Mouse (Mus musculus): Measurements from ENCODE around the gene Hoxc10. TPM values are rescaled to one million over a fixed set of nuclear protein-coding genes. Genes with fewer than 3 reads are reported as not detected.

The Hoxc10 gene
- total and polyA plus RNA-seq, 2 experiments from 2014 or later = not detected

DNA sequence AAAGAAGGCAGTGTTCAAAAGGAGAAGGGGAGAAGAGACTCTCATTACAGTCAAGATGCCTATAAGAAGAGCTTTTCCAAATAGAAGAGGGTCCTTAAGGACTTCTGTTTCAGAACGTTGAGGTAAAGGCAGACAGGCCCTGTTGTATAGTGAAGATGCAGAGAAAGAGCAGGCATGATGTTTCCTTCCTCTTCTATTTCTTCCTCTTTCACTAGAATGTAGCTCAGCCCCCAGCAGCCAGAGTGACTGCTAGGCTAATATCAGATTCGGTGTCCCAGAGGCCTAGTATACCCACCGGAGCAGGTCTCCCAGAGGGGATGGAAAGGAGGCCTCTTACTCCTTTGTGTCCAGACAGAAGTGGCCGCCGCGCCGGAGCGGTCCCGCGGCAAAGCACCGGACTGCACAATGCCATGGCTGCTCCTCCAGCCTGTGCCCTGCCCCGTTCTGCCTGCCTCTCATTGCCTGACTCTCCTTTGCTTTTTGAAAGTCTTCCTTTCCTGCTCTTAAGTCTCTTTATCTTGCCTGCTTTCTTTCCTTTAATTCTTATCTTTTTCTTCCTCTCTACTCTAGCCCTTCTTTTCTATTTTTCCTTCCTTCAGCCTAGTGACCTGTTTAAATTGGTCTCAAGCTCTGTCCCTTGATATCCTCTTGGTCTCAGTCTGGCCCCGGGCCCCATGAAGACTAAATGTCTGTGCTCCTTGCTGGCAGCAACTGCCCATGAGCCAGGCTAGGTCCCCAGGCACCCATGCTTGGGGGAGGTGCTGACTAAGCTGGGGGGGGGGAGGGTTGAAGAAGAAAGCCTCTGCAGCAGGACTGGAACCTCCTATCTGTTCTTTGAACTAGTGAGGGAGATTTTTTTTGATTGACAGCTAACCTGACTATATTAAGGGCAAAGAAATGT lies 12.3 kb downstream of the Hoxc10 start:
- peaks cover 100% of the 10 kb centered on the region for H3K27me3 ChIP-seq (ENCODE audit: control insufficient read depth, insufficient read depth, low read length)
- H3K27ac ChIP-seq (ENCODE audit: low read depth) = no peak overlapping the region
- H3K4me3 ChIP-seq (ENCODE audit: low read depth, low read length) = no peak overlapping the region
- no peak overlapping the region for H3K9ac ChIP-seq (replicated peaks; ENCODE audit: low read depth, low read length)
- H3K4me2 ChIP-seq (ENCODE audit: low read depth, low read length) = no peak overlapping the region
- no peak for ATAC-seq (ENCODE audit: insufficient read depth, low read depth)
- 16% methylated on average over 13 of the region's 13 CpGs for WGBS
- TF ChIP-seq CTCF (IDR thresholded peaks at IDR 0.05; ENCODE audit: low read depth) (no peak), EP300 (IDR thresholded peaks at IDR 0.05; ENCODE audit: low read depth) (no peak)
- peaks cover 12% of the 10 kb centered on the region for H3K4me1 ChIP-seq (ENCODE audit: control insufficient read depth, insufficient read depth)
- no peaks in the 10 kb centered on the region for H3K36me3 ChIP-seq (replicated peaks; ENCODE audit: control insufficient read depth, insufficient read depth, low read length)
- DNase-seq (ENCODE audit: low spot score) = no peak
- H3K9me3 ChIP-seq (replicated peaks; ENCODE audit: control insufficient read depth, low read length) = no peaks in the 10 kb centered on the region

DNA sequence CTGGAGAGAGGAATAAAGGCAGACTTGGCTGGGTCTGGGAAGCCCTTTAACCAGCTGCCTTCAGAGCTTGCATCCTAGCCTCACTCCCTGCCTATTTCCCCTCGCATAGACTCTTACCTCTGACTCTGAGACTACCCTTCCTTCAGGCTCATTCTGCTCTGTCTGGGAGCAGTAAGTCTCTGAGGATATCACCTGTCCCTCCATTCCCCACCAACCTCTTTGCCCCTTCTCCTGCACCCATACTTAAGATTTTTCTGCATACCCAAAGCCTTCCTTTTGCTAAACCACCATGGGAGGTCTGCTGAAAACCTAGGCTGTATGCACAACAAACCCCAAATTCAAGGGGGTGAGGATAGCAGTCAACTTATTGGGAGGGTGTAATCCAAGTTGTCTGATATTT lies 13.3 kb downstream of the Hoxc10 start:
- no peaks in the 10 kb centered on the region for H3K36me3 ChIP-seq (replicated peaks; ENCODE audit: control insufficient read depth, insufficient read depth, low read length)
- ATAC-seq (ENCODE audit: insufficient read depth, low read depth) (no peak), DNase-seq (ENCODE audit: low spot score) (no peak)
- no peak overlapping the region for H3K9ac ChIP-seq (replicated peaks; ENCODE audit: low read depth, low read length)
- H3K9me3 ChIP-seq (replicated peaks; ENCODE audit: control insufficient read depth, low read length) = no peaks in the 10 kb centered on the region
- WGBS = 11% methylated on average over 1 of the region's 1 CpGs
- TF ChIP-seq CTCF (IDR thresholded peaks at IDR 0.05; ENCODE audit: low read depth) (no peak), EP300 (IDR thresholded peaks at IDR 0.05; ENCODE audit: low read depth) (no peak)
- peaks cover 12% of the 10 kb centered on the region for H3K4me1 ChIP-seq (ENCODE audit: control insufficient read depth, insufficient read depth)
- H3K27me3 ChIP-seq (ENCODE audit: control insufficient read depth, insufficient read depth, low read length) = peaks cover 99% of the 10 kb centered on the region
- H3K4me2 ChIP-seq (ENCODE audit: low read depth, low read length) = no peak overlapping the region
- H3K27ac ChIP-seq (ENCODE audit: low read depth) = no peak overlapping the region
- H3K4me3 ChIP-seq (ENCODE audit: low read depth, low read length) = no peak overlapping the region

DNA sequence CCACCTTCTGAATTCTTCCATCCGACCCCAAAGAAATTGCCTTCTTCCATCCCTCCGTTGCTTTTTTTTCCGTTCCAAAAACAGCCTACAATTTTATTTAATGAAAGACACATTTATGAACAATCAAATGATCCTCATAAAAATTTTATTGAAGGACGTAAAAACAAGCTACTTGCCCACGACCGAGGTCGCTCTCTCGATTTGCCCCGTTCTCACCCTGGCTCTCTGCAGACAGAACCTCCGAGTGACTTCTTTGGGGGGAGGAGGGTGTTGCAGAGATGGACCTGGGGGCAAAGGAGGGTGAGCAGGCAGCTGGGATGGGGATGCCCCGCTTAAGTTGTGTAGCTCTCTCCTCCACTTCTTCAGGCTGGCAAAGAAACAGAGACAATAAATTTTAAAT lies 13.8 kb downstream of the Hoxc10 start:
- Histone ChIP-seq H3K36me3 (replicated peaks; ENCODE audit: control insufficient read depth, insufficient read depth, low read length) (no peaks in the 10 kb centered on the region), H3K4me1 (ENCODE audit: control insufficient read depth, insufficient read depth) (peaks cover 12% of the 10 kb centered on the region), H3K4me3 (ENCODE audit: low read depth, low read length) (no peak overlapping the region), H3K9ac (replicated peaks; ENCODE audit: low read depth, low read length) (no peak overlapping the region), H3K4me2 (ENCODE audit: low read depth, low read length) (no peak overlapping the region), H3K9me3 (replicated peaks; ENCODE audit: control insufficient read depth, low read length) (no peaks in the 10 kb centered on the region), H3K27ac (ENCODE audit: low read depth) (no peak overlapping the region), H3K27me3 (ENCODE audit: control insufficient read depth, insufficient read depth, low read length) (peaks cover 99% of the 10 kb centered on the region)
- ATAC-seq (ENCODE audit: insufficient read depth, low read depth) (no peak), DNase-seq (ENCODE audit: low spot score) (no peak)
- WGBS = 3% methylated on average over 11 of the region's 11 CpGs
- TF ChIP-seq CTCF (IDR thresholded peaks at IDR 0.05; ENCODE audit: low read depth) (no peak), EP300 (IDR thresholded peaks at IDR 0.05; ENCODE audit: low read depth) (no peak)

GRCm38 (mm10) chr15:102980912-102981311 lies 14.3 kb downstream of the Hoxc10 start:
- ATAC-seq (ENCODE audit: insufficient read depth, low read depth) (no peak), DNase-seq (ENCODE audit: low spot score) (no peak)
- under 1% methylated on average over 14 of the region's 14 CpGs for WGBS
- TF ChIP-seq EP300 (IDR thresholded peaks at IDR 0.05; ENCODE audit: low read depth) (no peak), CTCF (IDR thresholded peaks at IDR 0.05; ENCODE audit: low read depth) (no peak)
- Histone ChIP-seq H3K4me2 (ENCODE audit: low read depth, low read length) (no peak overlapping the region), H3K9ac (replicated peaks; ENCODE audit: low read depth, low read length) (no peak overlapping the region), H3K36me3 (replicated peaks; ENCODE audit: control insufficient read depth, insufficient read depth, low read length) (no peaks in the 10 kb centered on the region), H3K9me3 (replicated peaks; ENCODE audit: control insufficient read depth, low read length) (no peaks in the 10 kb centered on the region), H3K27ac (ENCODE audit: low read depth) (no peak overlapping the region), H3K27me3 (ENCODE audit: control insufficient read depth, insufficient read depth, low read length) (peaks cover 99% of the 10 kb centered on the region), H3K4me3 (ENCODE audit: low read depth, low read length) (peak overlapping the region; percentile 29; the same call in 1 of the 2 replicates), H3K4me1 (ENCODE audit: control insufficient read depth, insufficient read depth) (peaks cover 12% of the 10 kb centered on the region)

GRCm38 (mm10) chr15:102981379-102982288 lies 15.0 kb downstream of the Hoxc10 start:
- Histone ChIP-seq H3K36me3 (replicated peaks; ENCODE audit: control insufficient read depth, insufficient read depth, low read length) (no peaks in the 10 kb centered on the region), H3K27me3 (ENCODE audit: control insufficient read depth, insufficient read depth, low read length) (peaks cover 99% of the 10 kb centered on the region), H3K4me3 (ENCODE audit: low read depth, low read length) (peak overlapping the region; percentile 29), H3K9me3 (replicated peaks; ENCODE audit: control insufficient read depth, low read length) (no peaks in the 10 kb centered on the region), H3K4me2 (ENCODE audit: low read depth, low read length) (peak overlapping the region; percentile 35), H3K27ac (ENCODE audit: low read depth) (no peak overlapping the region), H3K9ac (replicated peaks; ENCODE audit: low read depth, low read length) (no peak overlapping the region), H3K4me1 (ENCODE audit: control insufficient read depth, insufficient read depth) (peaks cover 12% of the 10 kb centered on the region)
- ATAC-seq (ENCODE audit: insufficient read depth, low read depth) = no peak
- 1% methylated on average over 88 of the region's 88 CpGs for WGBS
- no peak for DNase-seq (ENCODE audit: low spot score)
- TF ChIP-seq EP300 (IDR thresholded peaks at IDR 0.05; ENCODE audit: low read depth) (no peak), CTCF (IDR thresholded peaks at IDR 0.05; ENCODE audit: low read depth) (no peak)

Data from heart, postnatal 0 days (tissue).